Mouse (Mus musculus): ENCODE data around the gene 2300002M23Rik.

The 2300002M23Rik gene

GRCm38 (mm10) chr17:35556186-35556765, 11.0 kb upstream of the 2300002M23Rik start:
- no peak for DNase-seq (ENCODE audit: low spot score)

- no peak for DNase-seq (ENCODE audit: low spot score)
Measured at GRCm38 (mm10) chr17:35556812-35557211, 10.4 kb upstream of the 2300002M23Rik start.

GRCm38 (mm10) chr17:35557351-35557750, 9.9 kb upstream of the 2300002M23Rik start:
- DNase-seq (ENCODE audit: low spot score): no peak

GRCm38 (mm10) chr17:35558216-35558615, 9.0 kb upstream of the 2300002M23Rik start:
- no peak for DNase-seq (ENCODE audit: low spot score)

GRCm38 (mm10) chr17:35567767-35568166, 517 bp downstream of the 2300002M23Rik start:
- no peak for DNase-seq (ENCODE audit: low spot score)

GRCm38 (mm10) chr17:35569091-35569944, 2.1 kb downstream of the 2300002M23Rik start:
- no peak for DNase-seq (ENCODE audit: low spot score)

- no peak for DNase-seq (ENCODE audit: low spot score)
Measured at GRCm38 (mm10) chr17:35570836-35571235, 3.6 kb downstream of the 2300002M23Rik start.

GRCm38 (mm10) chr17:35571477-35571876, 4.2 kb downstream of the 2300002M23Rik start:
- no peak for DNase-seq (ENCODE audit: low spot score)

- peak; percentile 33 for DNase-seq (ENCODE audit: low spot score)
Measured at GRCm38 (mm10) chr17:35578211-35578610, 11.0 kb downstream of the 2300002M23Rik start.

- no peak for DNase-seq (ENCODE audit: low spot score)
Measured at GRCm38 (mm10) chr17:35582900-35583299, 15.7 kb downstream of the 2300002M23Rik start.

GRCm38 (mm10) chr17:35584330-35584937, 17.2 kb downstream of the 2300002M23Rik start:
- peak; percentile 60 for DNase-seq (ENCODE audit: low spot score)

GRCm38 (mm10) chr17:35587291-35587690, 20.0 kb downstream of the 2300002M23Rik start:
- DNase-seq (ENCODE audit: low spot score): no peak

GRCm38 (mm10) chr17:35588387-35588786, 21.1 kb downstream of the 2300002M23Rik start:
- DNase-seq (ENCODE audit: low spot score): no peak

- peak; percentile 38 for DNase-seq (ENCODE audit: low spot score)
Measured at GRCm38 (mm10) chr17:35590410-35591218, 23.4 kb downstream of the 2300002M23Rik start.

GRCm38 (mm10) chr17:35591219-35591578, 23.9 kb downstream of the 2300002M23Rik start:
- DNase-seq (ENCODE audit: low spot score): no peak

GRCm38 (mm10) chr17:35591731-35592130, 24.5 kb downstream of the 2300002M23Rik start:
- no peak for DNase-seq (ENCODE audit: low spot score)

GRCm38 (mm10) chr17:35592131-35592530, 24.9 kb downstream of the 2300002M23Rik start:
- no peak for DNase-seq (ENCODE audit: low spot score)

GRCm38 (mm10) chr17:35593786-35594185, 26.5 kb downstream of the 2300002M23Rik start:
- no peak for DNase-seq (ENCODE audit: low spot score)

GRCm38 (mm10) chr17:35594456-35594855, 27.2 kb downstream of the 2300002M23Rik start:
- DNase-seq (ENCODE audit: low spot score): no peak

GRCm38 (mm10) chr17:35597399-35597798, 30.1 kb downstream of the 2300002M23Rik start:
- no peak for DNase-seq (ENCODE audit: low spot score)

- DNase-seq (ENCODE audit: low spot score): no peak
Measured at GRCm38 (mm10) chr17:35601249-35601648, 34.0 kb downstream of the 2300002M23Rik start, which contains the start of gene Sfta2. Gene Sfta2 (plus strand): TSS chr17:35601549.

GRCm38 (mm10) chr17:35601736-35602354, 34.6 kb downstream of the 2300002M23Rik start:
- DNase-seq (ENCODE audit: low spot score): no peak
